Mouse (Mus musculus) liver, postnatal 0 days (tissue): ENCODE results near the gene Rbm20.

Source experiments
- CTCF ChIP-seq: sonication (generic); IDR thresholded peaks from 2 replicates; pipeline ENCODE4 v1.5.1; 2016; ENCODE audit warnings: antibody characterized with exemption, low read depth
- EP300 ChIP-seq: IDR thresholded peaks from 2 replicates; pipeline ENCODE4 v1.6.1; 2016; ENCODE audit warnings: antibody characterized with exemption, low read depth, mild to moderate bottlenecking

- TF ChIP-seq CTCF (no peak), EP300 (no peak)
Measured at GRCm38 (mm10) chr19:53851352-53851751, 174.2 kb downstream of the Rbm20 start.
